Mouse (Mus musculus) liver, embryonic 11.5 days (tissue): ENCODE measurements around the gene Gm525. TPM values are rescaled to one million over a fixed set of nuclear protein-coding genes. Genes with fewer than 3 reads are reported as not detected.
A peak's percentile ranks its signal among the peaks of the same experiment; 100 is the strongest.
"Not testable (repeated sequence)": the region's sequence is repeated elsewhere in the genome, so short reads cannot be mapped to it uniquely, and the experiment has no call there.

Experiments used
- ATAC-seq: fragments of 200-750 bp; cut with Nextera tagmentation; replicated peaks from 2 replicates; pipeline ENCODE4 v1.8.0; 2017; ENCODE audit warnings: moderate number of reproducible peaks, mild to moderate bottlenecking, moderate TSS enrichment, moderate library complexity; ENCODE audit not compliant: low FRiP score
- DNase-seq: peaks from one replicate; pipeline ENCODE4 v3.0.0-alpha.2; 2017; ENCODE audit warnings: low spot score
- H3K27ac ChIP-seq: fragments of 300-500 bp; sonication (generic); 2 replicates; pipeline ENCODE4 v1.5.1; 2014; ENCODE audit warnings: mild to moderate bottlenecking, low read depth, low read length, control low read depth
- H3K27me3 ChIP-seq: fragments of 300-500 bp; sonication (generic); replicated peaks from 2 replicates; pipeline ENCODE4 v1.6.1; 2014; ENCODE audit warnings: low read length, mixed read lengths; ENCODE audit not compliant: control insufficient read depth, insufficient read depth
- H3K36me3 ChIP-seq: fragments of 300-500 bp; sonication (generic); 2 replicates; pipeline ENCODE4 v1.6.1; 2014; ENCODE audit warnings: mild to moderate bottlenecking, low read length, moderate library complexity, mixed read lengths; ENCODE audit not compliant: control insufficient read depth, insufficient read depth
- H3K4me1 ChIP-seq: fragments of 300-500 bp; sonication (generic); replicated peaks from 2 replicates; pipeline ENCODE4 v1.6.1; 2014; ENCODE audit warnings: low read length, mixed read lengths; ENCODE audit not compliant: control insufficient read depth, insufficient read depth
- H3K4me2 ChIP-seq: fragments of 300-500 bp; sonication (generic); 2 replicates; pipeline ENCODE4 v1.6.1; 2014; ENCODE audit warnings: mild to moderate bottlenecking, control low read depth, moderate library complexity
- H3K4me3 ChIP-seq: fragments of 300-500 bp; sonication (generic); 2 replicates; pipeline ENCODE4 v1.5.1; 2014; ENCODE audit warnings: low read depth, low read length, control low read depth
- H3K9ac ChIP-seq: fragments of 300-500 bp; sonication (generic); 2 replicates; pipeline ENCODE4 v1.6.1; 2014; ENCODE audit warnings: low read depth, low read length, control low read depth
- H3K9me3 ChIP-seq: fragments of 300-500 bp; sonication (generic); 2 replicates; pipeline ENCODE4 v1.6.1; 2016; ENCODE audit warnings: low read length, inconsistent platforms, mixed read lengths; ENCODE audit not compliant: control insufficient read depth
- WGBS: fragments of 180-500 bp; shearing (Covaris S2); extraction: QIAGEN DNeasy Blood & Tissue Kit; methylation state at CpG from one replicate; pipeline ENCODE4 v1.1.7; 2014; 5-methylcytosine and 5-hydroxymethylcytosine counted together
- polyA plus RNA-seq: library from polyadenylated mRNA; unstranded; fragments of >200 nt; fragmentation: Nextera tagmentation; extraction: Ambion mirVana; gene quantifications from 2 replicates; pipeline ENCODE4 v1.2.1, GENCODE M21; 2014

The Gm525 gene
- polyA plus RNA-seq, 1 experiment from 2014 or later: not detected

DNA sequence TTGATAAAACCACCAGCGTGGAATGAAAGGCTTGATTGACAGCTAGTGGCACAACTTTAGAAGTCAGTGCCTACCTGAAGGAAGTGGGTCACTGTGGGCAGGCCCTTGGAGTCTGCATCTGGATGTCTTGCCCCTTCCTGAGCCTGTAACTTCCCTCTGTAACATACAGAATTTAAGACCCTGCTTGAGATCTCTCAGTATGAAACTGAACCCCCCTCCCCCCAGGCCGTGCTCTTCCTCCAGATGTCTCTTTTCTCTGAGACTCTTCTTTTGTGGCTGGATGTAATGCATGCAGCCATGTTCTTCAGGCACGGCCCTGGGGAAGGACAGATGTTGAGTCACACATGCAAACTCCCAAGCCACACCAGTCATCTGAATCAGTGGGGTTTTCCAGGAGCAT, 21.7 kb downstream of the Gm525 start:
- no peak for ATAC-seq
- WGBS: 66% methylated on average over 3 of the region's 3 CpGs
- no peak overlapping the region for H3K4me3 ChIP-seq
- H3K9ac ChIP-seq: no peak overlapping the region
- H3K9me3 ChIP-seq: no peaks in the 10 kb centered on the region
- DNase-seq: no peak
- H3K27ac ChIP-seq: no peak overlapping the region
- no peak overlapping the region for H3K4me2 ChIP-seq
- no peaks in the 10 kb centered on the region for H3K36me3 ChIP-seq
- H3K27me3 ChIP-seq: no peaks in the 10 kb centered on the region
- H3K4me1 ChIP-seq: no peaks in the 10 kb centered on the region

DNA sequence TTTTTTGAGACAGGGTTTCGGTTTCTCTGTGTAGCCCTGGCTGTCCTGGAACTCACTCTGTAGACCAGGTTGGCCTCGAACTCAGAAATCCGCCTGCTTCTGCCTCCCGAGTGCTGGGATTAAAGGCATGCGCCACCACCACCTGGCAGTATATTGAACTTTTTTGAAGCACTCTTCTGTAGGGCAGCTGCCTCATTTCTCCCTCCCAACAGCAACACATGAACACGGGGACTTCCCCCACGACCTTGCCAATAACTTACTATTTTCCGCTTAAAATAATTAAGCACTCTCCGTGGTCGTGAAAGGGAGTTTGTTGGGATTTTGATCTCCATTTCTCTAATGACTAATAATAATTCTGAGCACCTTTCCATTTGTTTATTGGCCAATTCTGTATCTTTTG, 23.7 kb downstream of the Gm525 start:
- H3K27me3 ChIP-seq, DNase-seq, H3K4me1 ChIP-seq, H3K4me2 ChIP-seq, H3K27ac ChIP-seq, H3K4me3 ChIP-seq, H3K36me3 ChIP-seq, H3K9me3 ChIP-seq, ATAC-seq, H3K9ac ChIP-seq: not testable (repeated sequence)
- WGBS: 82% methylated on average over 10 of the region's 10 CpGs

DNA sequence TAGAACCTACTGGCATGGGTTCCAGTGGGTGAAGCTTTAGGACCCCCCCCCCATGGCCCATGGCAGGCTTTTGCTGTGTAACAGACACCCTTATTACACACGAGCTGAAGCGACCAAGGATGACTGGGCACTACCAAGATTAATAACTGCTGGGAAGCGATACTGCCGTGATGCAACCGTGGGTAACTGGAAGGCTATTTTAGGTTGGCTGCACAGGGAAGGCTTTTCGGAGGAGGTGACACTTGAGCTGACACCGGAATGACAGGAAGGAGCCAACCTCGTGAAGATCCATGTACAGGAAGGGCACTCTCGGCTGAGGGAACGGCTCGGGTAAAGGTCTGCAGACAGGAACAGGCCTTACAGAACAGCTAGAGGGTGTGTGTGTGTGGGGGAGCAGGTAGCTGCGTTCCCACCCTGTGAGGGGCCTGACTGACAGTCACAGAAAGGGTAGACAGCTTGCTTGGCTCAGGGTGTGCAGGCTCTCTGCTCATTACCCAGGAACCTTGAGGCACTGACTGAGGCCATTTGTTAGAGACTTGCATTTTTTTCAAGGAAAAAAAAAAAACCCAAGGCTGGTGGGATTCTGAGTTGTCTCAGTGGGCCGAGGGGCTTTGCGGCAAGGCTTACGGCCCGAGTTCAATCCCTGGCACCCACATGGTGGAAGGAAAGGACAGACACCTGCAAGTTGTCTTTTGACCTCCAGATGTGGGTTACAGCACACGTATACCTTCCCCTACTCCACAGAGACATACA, 24.6 kb downstream of the Gm525 start:
- H3K9me3 ChIP-seq: no peaks in the 10 kb centered on the region
- ATAC-seq: no peak
- DNase-seq: no peak
- no peaks in the 10 kb centered on the region for H3K4me1 ChIP-seq
- no peak overlapping the region for H3K4me3 ChIP-seq
- no peaks in the 10 kb centered on the region for H3K36me3 ChIP-seq
- 70% methylated on average over 17 of the region's 17 CpGs for WGBS
- H3K9ac ChIP-seq: no peak overlapping the region
- no peaks in the 10 kb centered on the region for H3K27me3 ChIP-seq
- no peak overlapping the region for H3K4me2 ChIP-seq
- no peak overlapping the region for H3K27ac ChIP-seq

DNA sequence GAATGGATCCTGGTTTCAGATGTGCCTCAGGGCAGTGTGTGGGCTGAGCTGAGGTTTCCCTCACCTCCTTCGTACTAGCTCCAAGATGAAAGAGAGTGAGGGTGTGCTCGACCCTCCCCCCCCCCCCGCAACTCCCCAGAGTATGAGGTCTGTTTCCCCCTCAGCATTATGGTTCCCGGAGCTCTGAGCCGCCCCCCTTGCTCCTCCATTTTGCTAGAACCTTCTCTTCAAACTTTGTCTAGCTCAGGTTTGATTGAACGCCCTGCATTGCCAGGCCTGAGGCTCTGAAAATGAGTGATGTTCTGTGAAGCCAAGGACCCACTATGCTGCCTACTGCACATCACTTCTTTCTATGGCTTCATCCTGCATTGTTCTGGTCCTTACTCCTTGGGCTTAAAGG, 25.3 kb downstream of the Gm525 start:
- Histone ChIP-seq H3K27me3 (no peaks in the 10 kb centered on the region), H3K9ac (no peak overlapping the region), H3K9me3 (no peaks in the 10 kb centered on the region), H3K27ac (no peak overlapping the region), H3K36me3 (no peaks in the 10 kb centered on the region), H3K4me2 (no peak overlapping the region), H3K4me1 (no peaks in the 10 kb centered on the region), H3K4me3 (no peak overlapping the region)
- 76% methylated on average over 6 of the region's 6 CpGs for WGBS
- ATAC-seq (no peak), DNase-seq (no peak)

DNA sequence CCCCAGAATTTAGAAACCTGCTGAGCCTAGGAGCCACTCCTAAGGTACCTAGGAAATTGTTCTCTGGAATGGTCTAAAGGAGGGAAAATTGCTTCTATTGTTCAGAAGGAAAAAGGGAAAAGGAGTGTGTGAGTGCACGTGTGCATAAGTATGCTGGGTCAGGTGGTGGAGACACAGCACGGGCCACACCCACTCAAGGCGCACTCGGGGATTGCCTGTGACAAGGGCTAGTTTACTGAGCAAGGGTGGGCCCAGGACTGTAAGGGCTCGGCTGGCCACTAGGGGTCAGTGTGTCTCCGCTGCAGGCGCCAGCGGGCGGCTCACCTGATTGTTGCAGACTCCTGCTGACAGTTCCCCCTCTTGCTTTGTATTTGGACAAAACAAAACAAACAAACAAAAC, 26.8 kb downstream of the Gm525 start:
- H3K36me3 ChIP-seq: no peaks in the 10 kb centered on the region
- DNase-seq (peak; percentile 80), ATAC-seq (peak; percentile 89)
- H3K4me1 ChIP-seq: no peaks in the 10 kb centered on the region
- H3K27ac ChIP-seq: no peak overlapping the region
- peak overlapping the region; percentile 38 for H3K4me3 ChIP-seq
- H3K4me2 ChIP-seq: peak overlapping the region; percentile 71
- WGBS: 2% methylated on average over 9 of the region's 9 CpGs
- H3K9ac ChIP-seq: no peak overlapping the region
- H3K27me3 ChIP-seq: no peaks in the 10 kb centered on the region
- no peaks in the 10 kb centered on the region for H3K9me3 ChIP-seq

DNA sequence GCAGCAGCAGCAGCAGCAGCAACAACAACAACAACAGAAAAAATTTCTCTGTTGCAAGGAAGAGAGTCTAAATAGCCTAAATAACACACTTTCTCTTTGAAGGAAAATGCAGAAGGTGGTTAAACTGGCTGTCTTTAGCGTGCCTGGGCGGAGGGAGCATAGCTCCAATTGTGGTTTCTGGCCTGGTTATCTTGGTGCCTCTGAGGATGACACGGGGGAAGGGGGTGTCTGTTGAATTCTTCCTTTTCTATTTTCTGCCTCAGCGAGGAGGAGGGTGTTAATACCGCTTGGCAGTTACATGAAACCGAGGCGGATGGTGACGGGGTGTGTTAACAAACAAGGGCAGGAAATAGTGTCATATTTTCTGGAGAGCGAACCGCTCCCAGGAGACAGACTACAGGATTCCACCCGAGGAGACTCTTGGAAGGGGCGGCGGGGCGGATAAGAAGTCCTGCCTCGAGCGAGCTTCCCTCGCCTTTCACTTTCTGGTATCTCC, 27.2 kb downstream of the Gm525 start:
- H3K4me1 ChIP-seq: no peaks in the 10 kb centered on the region
- no peak overlapping the region for H3K9ac ChIP-seq
- H3K4me3 ChIP-seq: peak overlapping the region; percentile 38
- 24% methylated on average over 17 of the region's 17 CpGs for WGBS
- H3K36me3 ChIP-seq: no peaks in the 10 kb centered on the region
- DNase-seq (no peak), ATAC-seq (peak; percentile 64)
- no peaks in the 10 kb centered on the region for H3K9me3 ChIP-seq
- H3K27me3 ChIP-seq: no peaks in the 10 kb centered on the region
- no peak overlapping the region for H3K27ac ChIP-seq
- peak overlapping the region; percentile 71 for H3K4me2 ChIP-seq

DNA sequence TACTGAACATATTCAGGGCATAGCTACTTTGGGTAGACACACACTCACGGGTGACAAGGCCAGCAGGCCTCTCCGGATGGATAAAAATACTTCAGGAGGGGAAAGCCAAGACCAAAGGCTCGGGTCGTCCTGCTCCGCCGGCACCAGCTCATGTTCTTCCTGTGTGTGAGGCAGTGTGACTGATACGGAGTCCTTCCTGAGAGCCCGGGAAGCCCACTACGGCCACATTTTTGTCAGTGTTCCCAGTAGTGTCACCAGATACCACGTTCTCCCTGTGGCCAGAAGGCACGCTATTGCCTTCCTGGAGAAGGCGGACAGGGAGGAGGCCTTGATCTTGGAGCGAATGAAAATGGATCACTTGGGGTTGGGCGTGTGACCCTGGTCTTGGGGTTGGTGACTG, 29.5 kb downstream of the Gm525 start:
- H3K36me3 ChIP-seq: no peaks in the 10 kb centered on the region
- no peak overlapping the region for H3K9ac ChIP-seq
- no peak for DNase-seq
- H3K4me1 ChIP-seq: 0 out of 2 replicates have a peak, but pooled peaks cover 3% of the 10 kb centered on the region
- no peak overlapping the region for H3K4me2 ChIP-seq
- no peaks in the 10 kb centered on the region for H3K27me3 ChIP-seq
- H3K27ac ChIP-seq: no peak overlapping the region; the same call in 1 of the 2 replicates
- no peak overlapping the region for H3K4me3 ChIP-seq
- H3K9me3 ChIP-seq: no peaks in the 10 kb centered on the region
- WGBS: 82% methylated on average over 14 of the region's 14 CpGs
- no peak for ATAC-seq

DNA sequence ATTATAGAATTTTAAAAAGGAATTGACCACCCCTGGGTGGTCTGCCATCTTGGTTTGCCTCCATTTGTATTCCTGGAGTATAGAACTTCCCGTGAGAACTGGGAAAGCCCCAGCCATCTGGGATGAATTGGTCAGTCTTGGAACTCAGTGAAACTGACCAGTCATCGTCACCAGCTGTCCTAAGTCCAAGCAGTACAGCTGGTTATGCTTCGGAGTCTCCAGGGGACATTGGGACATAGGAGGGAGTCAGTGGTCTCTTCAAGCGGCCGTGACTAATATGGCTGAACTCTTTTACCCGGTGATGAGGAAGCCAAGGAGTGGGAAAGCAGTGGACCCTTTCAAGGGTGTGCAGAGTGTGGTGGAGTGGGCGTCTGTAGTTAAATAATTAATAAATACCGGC, 31.6 kb downstream of the Gm525 start:
- H3K36me3 ChIP-seq: no peaks in the 10 kb centered on the region
- no peak overlapping the region for H3K27ac ChIP-seq
- no peak overlapping the region for H3K9ac ChIP-seq
- H3K9me3 ChIP-seq: no peaks in the 10 kb centered on the region
- 0 out of 2 replicates have a peak, but pooled peaks cover 3% of the 10 kb centered on the region for H3K4me1 ChIP-seq
- no peaks in the 10 kb centered on the region for H3K27me3 ChIP-seq
- 95% methylated on average over 8 of the region's 8 CpGs for WGBS
- H3K4me3 ChIP-seq: no peak overlapping the region
- H3K4me2 ChIP-seq: no peak overlapping the region
- DNase-seq (no peak), ATAC-seq (no peak)

DNA sequence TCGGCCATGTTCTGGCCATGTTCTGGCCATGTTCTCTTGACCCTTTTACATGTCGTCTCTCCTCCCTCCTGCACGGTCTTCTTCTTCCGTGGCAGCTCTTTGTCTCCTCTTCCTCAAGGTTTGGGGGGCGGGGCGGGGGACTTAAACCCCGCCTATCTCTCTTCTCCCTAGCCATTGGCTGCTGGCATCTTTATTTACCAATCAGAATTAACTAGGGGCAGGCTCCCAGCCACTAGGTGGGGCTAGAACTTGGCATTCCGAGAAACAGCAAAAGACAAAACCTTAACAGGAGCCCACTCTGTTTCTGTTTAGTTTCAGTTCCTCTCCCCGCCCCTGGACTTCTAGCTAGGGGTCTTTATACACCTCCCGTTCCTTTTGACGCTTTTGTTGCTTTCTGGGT, 32.2 kb downstream of the Gm525 start:
- 79% methylated on average over 11 of the region's 11 CpGs for WGBS
- no peak for ATAC-seq

More for the DNA sequence above, 32.2 kb downstream of the Gm525 start:
- Histone ChIP-seq H3K27me3 (no peaks in the 10 kb centered on the region), H3K4me1 (0 out of 2 replicates have a peak, but pooled peaks cover 3% of the 10 kb centered on the region), H3K9me3 (no peaks in the 10 kb centered on the region), H3K36me3 (no peaks in the 10 kb centered on the region), H3K4me2 (no peak overlapping the region), H3K4me3 (no peak overlapping the region), H3K27ac (no peak overlapping the region), H3K9ac (no peak overlapping the region)
- DNase-seq: no peak
